Mouse (Mus musculus) G1E (cell line): ENCODE results near the gene Cdkal1.

Experiments
- CTCF ChIP-seq: IDR thresholded peaks from 2 replicates; pipeline ENCODE4 v1.5.1; 2012; ENCODE audit warnings: low read depth, low read length, inconsistent platforms, mixed read lengths
- GATA1 ChIP-seq: IDR thresholded peaks from 2 replicates; pipeline ENCODE4 v1.6.1; 2012; ENCODE audit warnings: borderline replicate concordance, low read length, inconsistent platforms, mixed read lengths
- TAL1 ChIP-seq: conservative IDR thresholded peaks from 2 replicates; pipeline ENCODE4 v1.6.1; 2012; ENCODE audit warnings: low read depth, low read length, inconsistent platforms, mixed read lengths

DNA sequence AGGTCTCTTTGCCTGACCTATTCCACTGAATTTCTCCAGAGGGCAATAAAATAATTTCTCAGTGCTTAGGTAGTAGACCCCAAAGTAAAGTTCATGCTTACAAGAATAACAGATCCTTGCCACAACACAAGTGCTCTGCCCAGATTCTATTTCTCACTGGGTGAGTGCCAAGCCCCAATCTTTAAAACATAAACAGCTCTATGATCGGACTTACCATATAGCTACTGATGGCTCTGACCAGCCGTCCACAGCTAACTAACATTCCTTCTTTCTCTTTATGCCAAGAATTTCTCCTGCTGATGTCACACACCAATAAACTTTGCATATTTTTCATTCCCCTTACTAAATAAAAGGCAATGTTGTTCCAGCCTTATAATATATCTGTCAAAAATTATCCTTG, 283.0 kb downstream of the Cdkal1 start:
- TF ChIP-seq CTCF (no peak), GATA1 (no peak), TAL1 (no peak)
